ENCODE assay signal across 8 mouse cellular contexts in genomic region chr9:47699026-47699425, GRCm38 (mm10).
DNase-seq lines count a peak whose midpoint lies in the region; ATAC-seq lines count a peak whose summit lies in the region.

No protein-coding gene starts in this region.

- WGBS in hindbrain, embryonic 10.5 days: 65% methylated on average over 3 of the region's 3 CpGs
- 57% methylated on average over 3 of the region's 3 CpGs for WGBS in hindbrain, embryonic 16.5 days

- no peaks in the 10 kb centered on the region for H3K27me3 ChIP-seq in hindbrain, embryonic 10.5 days (ENCODE audit: insufficient read depth, poor library complexity, severe bottlenecking)
- H3K27me3 ChIP-seq in hindbrain, embryonic 16.5 days (replicated peaks; ENCODE audit: control insufficient read depth, insufficient read depth, low read length): no peaks in the 10 kb centered on the region

- no peak for ATAC-seq in hindbrain, embryonic 16.5 days

- H3K4me3 ChIP-seq in hindbrain, embryonic 10.5 days: no peak overlapping the region
- no peak overlapping the region for H3K4me3 ChIP-seq in hindbrain, embryonic 16.5 days (ENCODE audit: low read length)

- H3K9me3 ChIP-seq in hindbrain, embryonic 10.5 days: no peaks in the 10 kb centered on the region
- no peaks in the 10 kb centered on the region for H3K9me3 ChIP-seq in hindbrain, embryonic 16.5 days (ENCODE audit: control insufficient read depth, low read length)

- DNase-seq in hindbrain, embryonic 10.5 days (ENCODE audit: low spot score): peak; percentile 50
- DNase-seq in A20 (ENCODE audit: low read depth, low spot score): peak; percentile 49
- DNase-seq in adrenal gland, adult 2 months: peak; percentile 54
- peak; percentile 24 for DNase-seq in embryo, embryonic 11.5 days (ENCODE audit: low read depth, low spot score)
- DNase-seq in kidney, postnatal 36 days: peak; percentile 49 to 84
- DNase-seq in lung, postnatal 4 days: peak; percentile 28 to 79
- peak; percentile 43 to 67 for DNase-seq in urinary bladder, postnatal 4 days (ENCODE audit: low spot score in 2 of 2)

- no peak overlapping the region for H3K27ac ChIP-seq in hindbrain, embryonic 10.5 days
- H3K27ac ChIP-seq in hindbrain, embryonic 16.5 days (ENCODE audit: low read depth, low read length): no peak overlapping the region

- H3K36me3 ChIP-seq in hindbrain, embryonic 10.5 days: 0 out of 2 replicates have a peak, but pooled peaks cover 5% of the 10 kb centered on the region
- H3K36me3 ChIP-seq in hindbrain, embryonic 16.5 days (ENCODE audit: control insufficient read depth, insufficient read depth, low read length): no peaks in the 10 kb centered on the region

- no peak overlapping the region for H3K9ac ChIP-seq in hindbrain, embryonic 16.5 days (ENCODE audit: low read depth, low read length)

- peaks cover 12% of the 10 kb centered on the region for H3K4me1 ChIP-seq in hindbrain, embryonic 10.5 days (replicated peaks)
- no peaks in the 10 kb centered on the region for H3K4me1 ChIP-seq in hindbrain, embryonic 16.5 days (ENCODE audit: control insufficient read depth, insufficient read depth, low read depth, low read length)

- no peak overlapping the region for H3K4me2 ChIP-seq in hindbrain, embryonic 16.5 days (ENCODE audit: low read length)
